Mouse (Mus musculus) embryonic fibroblast, embryonic 13.5 days (primary cell): ENCODE measurements around the gene Akr1d1.

Source experiments
- CTCF ChIP-seq: IDR thresholded peaks from 2 replicates; pipeline ENCODE4 v1.5.1; 2011; ENCODE audit warnings: mild to moderate bottlenecking, control low read depth, low read length, moderate library complexity, borderline replicate concordance; ENCODE audit not compliant: insufficient read depth
- POLR2A ChIP-seq: IDR thresholded peaks from 2 replicates; pipeline ENCODE4 v1.6.1; 2011; ENCODE audit warnings: low read depth, mild to moderate bottlenecking, control low read depth, low read length, moderate library complexity

DNA sequence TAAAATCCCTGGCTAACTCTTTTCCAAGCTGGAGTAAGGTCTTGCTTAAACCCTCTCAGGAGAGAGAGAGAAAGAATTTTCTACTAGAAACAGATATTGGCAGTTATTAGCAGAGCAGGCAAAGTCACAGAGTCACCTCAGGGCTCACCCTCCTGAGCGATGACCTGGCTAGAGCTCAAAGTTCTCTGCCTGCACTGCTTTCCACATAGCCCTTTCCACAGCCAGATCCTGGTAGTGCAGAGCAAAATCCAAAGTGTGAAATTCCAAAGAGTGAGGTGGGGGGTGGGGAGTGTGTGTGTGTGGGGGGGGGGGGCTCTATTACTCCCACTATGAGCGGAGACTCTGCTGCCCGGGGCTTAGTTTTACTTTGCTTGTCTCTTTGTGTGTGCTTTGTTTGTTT, 10.1 kb downstream of the Akr1d1 start:
- TF ChIP-seq CTCF: no peak
- TF ChIP-seq POLR2A: no peak
